Mouse (Mus musculus) olfactory bulb, adult 2 months (tissue): ENCODE results near the gene Hnrnpa0. TPM values are rescaled to one million over a fixed set of nuclear protein-coding genes. Genes with fewer than 3 reads are reported as not detected.
A peak's percentile ranks its signal among the peaks of the same experiment; 100 is the strongest.

Experiments
- H3K27ac ChIP-seq: fragments of 200-500 bp; 2 replicates; pipeline ENCODE4 v1.5.1; 2012; ENCODE audit warnings: low read depth, low read length; ENCODE audit not compliant: insufficient read depth
- H3K4me1 ChIP-seq: fragments of 200-500 bp; 2 replicates; pipeline ENCODE4 v1.6.1; 2012; ENCODE audit warnings: low read length; ENCODE audit not compliant: control insufficient read depth, insufficient read depth
- H3K4me3 ChIP-seq: fragments of 200-500 bp; 2 replicates; pipeline ENCODE4 v1.5.1; 2012; ENCODE audit warnings: mild to moderate bottlenecking, low read depth, low read length, moderate library complexity; ENCODE audit not compliant: insufficient read depth
- CTCF ChIP-seq: fragments of 200-500 bp; IDR thresholded peaks from 2 replicates; pipeline ENCODE4 v1.5.1; 2012; ENCODE audit warnings: low read depth, mild to moderate bottlenecking, low read length, moderate library complexity; ENCODE audit not compliant: insufficient read depth
- POLR2A ChIP-seq: fragments of 200-500 bp; IDR thresholded peaks from 2 replicates; pipeline ENCODE4 v1.6.1; 2012; ENCODE audit warnings: mild to moderate bottlenecking, low read depth, low read length, moderate library complexity; ENCODE audit not compliant: insufficient read depth
- WGBS: fragments of 180-500 bp; shearing (Covaris S2); methylation state at CpG from one replicate; pipeline ENCODE4 v1.1.7; 2018; 5-methylcytosine and 5-hydroxymethylcytosine counted together
- polyA plus RNA-seq: library from polyadenylated mRNA; stranded (reverse); fragments of >200 nt; gene quantifications from 2 replicates; pipeline ENCODE4 v1.2.4, GENCODE M21; 2012; ENCODE audit warnings: low replicate concordance; ENCODE audit not compliant: missing spikeins, insufficient read depth, insufficient read length

The Hnrnpa0 gene
- 114 TPM in 1 of 2 replicates, not detected in the other for polyA plus RNA-seq

GRCm38 (mm10) chr13:58128396-58128767, at the start of gene Hnrnpa0:
Hnrnpa0 (minus strand) TSS chr13:58128556.
- WGBS, result under 1% methylated on average over 56 of the region's 62 CpGs
- TF ChIP-seq POLR2A (peak; percentile 51; the same call in 1 of the 2 replicates), CTCF (no peak)
- H3K4me1 ChIP-seq, result no peaks in the 10 kb centered on the region; the same call in 1 of the 2 replicates
- peak within 1 kb of the TSS; percentile 100 for H3K27ac ChIP-seq
- H3K4me3 ChIP-seq, result peak within 1 kb of the TSS; percentile 69

DNA sequence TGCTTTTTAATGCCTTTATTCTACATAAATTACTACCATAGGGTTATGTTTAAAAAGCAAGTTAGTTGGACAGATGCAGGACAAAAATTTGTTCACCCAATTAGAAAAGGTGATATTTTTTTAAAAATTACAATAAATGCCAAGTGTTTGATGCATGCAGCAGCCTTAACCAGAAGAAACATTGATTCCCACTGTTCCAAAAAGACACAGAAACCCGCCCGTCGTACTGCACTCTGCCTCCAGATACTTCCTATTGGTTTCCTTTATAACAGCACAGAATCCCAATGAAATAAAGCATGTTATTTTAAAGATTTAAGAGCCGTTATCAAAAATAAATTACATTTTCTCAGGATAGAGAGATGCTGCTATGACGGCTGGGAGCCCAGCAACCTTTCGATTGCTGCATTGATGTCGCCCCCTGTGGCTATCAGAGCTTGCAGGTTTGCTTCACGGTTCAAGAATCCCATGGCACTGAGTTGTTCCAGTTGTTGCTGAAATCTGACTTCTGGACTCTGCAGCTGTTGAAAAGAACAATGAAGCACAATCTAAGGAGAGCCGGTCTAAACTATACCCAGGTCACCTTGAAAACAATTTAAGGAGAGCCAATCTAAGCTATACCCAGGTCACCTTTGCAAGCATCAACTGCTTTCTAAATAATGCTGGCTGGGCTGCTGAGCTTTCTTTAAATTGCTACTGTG, 49.3 kb upstream of the Hnrnpa0 start:
- TF ChIP-seq POLR2A (no peak), CTCF (no peak)
- no peak overlapping the region for H3K27ac ChIP-seq
- 86% methylated on average over 9 of the region's 9 CpGs for WGBS
- no peak overlapping the region for H3K4me3 ChIP-seq
- H3K4me1 ChIP-seq, result no peaks in the 10 kb centered on the region

DNA sequence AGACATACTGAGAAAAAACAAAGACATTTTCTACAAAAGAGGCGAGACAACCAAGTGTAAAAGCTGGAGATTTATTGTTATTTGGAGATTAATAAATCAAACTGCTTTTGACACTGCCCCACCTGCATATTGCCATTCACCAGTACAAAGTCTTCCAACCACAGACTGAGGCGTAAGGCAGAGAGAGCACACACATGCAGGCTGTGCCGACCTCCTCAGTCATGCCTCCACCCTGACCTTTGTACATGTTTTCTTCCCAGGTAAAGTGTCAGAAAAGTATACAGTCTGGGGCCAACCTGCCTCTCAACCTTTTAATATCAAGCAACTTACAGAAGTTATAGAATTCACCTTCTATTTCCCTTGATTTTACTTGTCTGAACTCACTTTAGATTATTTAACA, 47.7 kb upstream of the Hnrnpa0 start:
- TF ChIP-seq CTCF, result no peak
- TF ChIP-seq POLR2A, result no peak
- H3K4me3 ChIP-seq, result no peak overlapping the region
- no peaks in the 10 kb centered on the region for H3K4me1 ChIP-seq
- no peak overlapping the region for H3K27ac ChIP-seq
- WGBS, result 95% methylated on average over 3 of the region's 3 CpGs

GRCm38 (mm10) chr13:58168119-58168518, 39.8 kb upstream of the Hnrnpa0 start:
- no peak overlapping the region for H3K27ac ChIP-seq
- TF ChIP-seq CTCF, result no peak
- no peak for TF ChIP-seq POLR2A
- no peaks in the 10 kb centered on the region for H3K4me1 ChIP-seq
- H3K4me3 ChIP-seq, result no peak overlapping the region

DNA sequence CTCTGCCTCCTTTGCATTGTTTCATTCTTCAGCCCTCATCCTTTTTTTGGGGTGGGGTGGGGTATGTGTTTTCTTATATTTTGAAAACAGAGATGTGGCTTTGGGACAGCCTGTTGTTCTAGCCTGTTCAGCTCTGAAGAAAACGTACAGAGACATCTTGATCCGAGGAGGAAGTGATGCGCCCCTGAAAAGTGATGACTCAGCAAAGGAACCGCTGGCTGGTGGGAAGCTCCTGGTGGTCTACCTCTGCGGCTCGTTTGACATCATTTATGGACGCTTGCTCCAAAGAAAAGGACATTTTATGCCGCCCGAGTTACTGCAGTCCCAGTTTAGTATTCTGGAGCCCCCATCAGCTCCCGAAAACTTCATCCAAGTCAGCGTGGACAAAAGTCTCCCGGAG, 35.0 kb upstream of the Hnrnpa0 start:
- no peak overlapping the region for H3K27ac ChIP-seq
- H3K4me1 ChIP-seq, result no peaks in the 10 kb centered on the region
- WGBS, result 94% methylated on average over 12 of the region's 12 CpGs
- TF ChIP-seq CTCF (no peak), POLR2A (no peak)
- H3K4me3 ChIP-seq, result no peak overlapping the region

- 96% methylated on average over 15 of the region's 15 CpGs for WGBS
- no peak for TF ChIP-seq POLR2A
- TF ChIP-seq CTCF, result no peak
- H3K27ac ChIP-seq, result no peak overlapping the region
- no peak overlapping the region for H3K4me3 ChIP-seq
- H3K4me1 ChIP-seq, result peaks cover 7% of the 10 kb centered on the region
Measured at GRCm38 (mm10) chr13:58160761-58161160, 32.4 kb upstream of the Hnrnpa0 start.

- no peak for TF ChIP-seq POLR2A
- TF ChIP-seq CTCF, result peak; percentile 67
- Histone ChIP-seq H3K4me3 (peak overlapping the region; percentile 65), H3K27ac (no peak overlapping the region), H3K4me1 (peaks cover 7% of the 10 kb centered on the region)
- WGBS, result 1% methylated on average over 16 of the region's 16 CpGs
Measured at GRCm38 (mm10) chr13:58158099-58158912, 29.9 kb upstream of the Hnrnpa0 start.

DNA sequence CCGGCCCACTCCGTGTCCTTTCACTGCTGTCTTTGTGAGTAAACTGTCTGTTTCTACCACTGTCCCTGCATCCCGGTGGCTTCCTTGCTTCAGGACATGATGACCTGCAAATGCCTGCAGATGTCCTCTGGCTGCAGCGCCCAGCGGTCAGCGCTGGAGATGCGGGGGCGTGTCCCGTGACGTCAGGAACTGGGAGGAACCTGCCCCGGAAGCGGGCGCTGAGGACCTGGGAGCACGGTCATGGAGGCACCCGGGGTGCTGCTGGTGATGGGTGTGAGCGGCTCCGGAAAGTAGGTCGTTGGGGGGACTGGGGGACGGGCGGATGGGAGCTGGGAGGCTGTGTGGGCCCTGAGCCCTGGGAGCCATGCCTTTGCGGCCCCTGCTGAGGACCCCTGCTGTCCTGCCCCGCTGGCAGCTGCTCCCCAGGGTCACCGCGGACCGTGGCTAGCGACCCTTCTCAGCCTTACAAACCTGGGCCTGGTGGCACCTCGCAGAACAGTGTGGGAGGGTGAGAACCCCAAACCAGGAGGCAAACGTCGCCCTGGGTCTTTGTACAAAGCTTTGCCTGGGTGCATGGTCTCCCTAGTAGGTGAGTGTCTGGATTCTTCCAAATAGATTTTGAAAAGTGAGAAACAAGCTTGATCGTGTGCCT, 29.2 kb upstream of the Hnrnpa0 start, which contains the start of gene Idnk:
Gene Idnk (plus strand): TSS at position 203 of the 652 bp plus-strand sequence.
- WGBS, result under 1% methylated on average over 30 of the region's 30 CpGs
- H3K4me1 ChIP-seq, result peaks cover 7% of the 10 kb centered on the region
- TF ChIP-seq CTCF (no peak), POLR2A (peak; percentile 68)

More for the DNA sequence above, 29.2 kb upstream of the Hnrnpa0 start, which contains the start of gene Idnk:
- Histone ChIP-seq H3K27ac (peak within 1 kb of the TSS; percentile 47), H3K4me3 (peak within 1 kb of the TSS; percentile 65)
